Mouse (Mus musculus) hindbrain, embryonic 13.5 days (tissue): ENCODE measurements at regions not wholly inside any gene's neighbourhood (a gene's known extent, or its start where the extent isn't known, plus 50 kb on each side); places are given as distances from the start of the nearest gene placed in this dataset.
A peak's percentile ranks its signal among the peaks of the same experiment; 100 is the strongest.
"Not testable (repeated sequence)": the region's sequence is repeated elsewhere in the genome, so short reads cannot be mapped to it uniquely, and the experiment has no call there.

Experiments used
- ATAC-seq: fragments of 200-750 bp; cut with Nextera tagmentation; 2 replicates; pipeline ENCODE4 v1.8.0; 2017; ENCODE audit warnings: moderate TSS enrichment; ENCODE audit not compliant: low FRiP score
- H3K27ac ChIP-seq: fragments of 300-500 bp; sonication (generic); 2 replicates; pipeline ENCODE4 v1.5.1; 2015; ENCODE audit warnings: inconsistent platforms, mild to moderate bottlenecking, moderate library complexity
- H3K27me3 ChIP-seq: fragments of 300-500 bp; sonication (generic); 2 replicates; pipeline ENCODE4 v1.6.1; 2015; ENCODE audit warnings: mild to moderate bottlenecking, inconsistent platforms
- H3K36me3 ChIP-seq: fragments of 300-500 bp; sonication (generic); 2 replicates; pipeline ENCODE4 v1.6.1; 2015; ENCODE audit warnings: mild to moderate bottlenecking, inconsistent platforms
- H3K4me1 ChIP-seq: fragments of 300-500 bp; sonication (generic); replicated peaks from 2 replicates; pipeline ENCODE4 v1.6.1; 2015; ENCODE audit warnings: inconsistent platforms
- H3K4me2 ChIP-seq: fragments of 300-500 bp; sonication (generic); 2 replicates; pipeline ENCODE4 v1.6.1; 2015; ENCODE audit warnings: inconsistent platforms, mild to moderate bottlenecking, moderate library complexity
- H3K4me3 ChIP-seq: fragments of 300-500 bp; sonication (generic); 2 replicates; pipeline ENCODE4 v1.5.1; 2015; ENCODE audit warnings: mild to moderate bottlenecking, inconsistent platforms
- H3K9ac ChIP-seq: fragments of 300-500 bp; sonication (generic); 2 replicates; pipeline ENCODE4 v1.6.1; 2015; ENCODE audit warnings: mild to moderate bottlenecking, inconsistent platforms
- H3K9me3 ChIP-seq: fragments of 300-500 bp; sonication (generic); 2 replicates; pipeline ENCODE4 v1.6.1; 2016; ENCODE audit warnings: inconsistent platforms
- WGBS: fragments of 180-500 bp; shearing (Covaris S2); methylation state at CpG from one replicate; pipeline ENCODE4 v1.1.7; 2015; 5-methylcytosine and 5-hydroxymethylcytosine counted together

GRCm38 (mm10) chr9:83728428-83728827 lies 77.6 kb downstream of the Elovl4 start:
- Histone ChIP-seq H3K27ac (no peak overlapping the region), H3K27me3 (no peaks in the 10 kb centered on the region), H3K4me1 (peaks cover 9% of the 10 kb centered on the region), H3K9me3 (no peaks in the 10 kb centered on the region), H3K9ac (no peak overlapping the region), H3K4me3 (no peak overlapping the region), H3K4me2 (no peak overlapping the region), H3K36me3 (no peaks in the 10 kb centered on the region)
- 86% methylated on average over 8 of the region's 8 CpGs for WGBS
- no peak for ATAC-seq

GRCm38 (mm10) chr9:83727462-83728189 lies 78.5 kb downstream of the Elovl4 start:
- peak overlapping the region; percentile 34 for H3K4me3 ChIP-seq
- peaks cover 9% of the 10 kb centered on the region for H3K4me1 ChIP-seq
- peak overlapping the region; percentile 63; the same call in 1 of the 2 replicates for H3K9ac ChIP-seq
- 12% methylated on average over 14 of the region's 14 CpGs for whole genome bisulfite sequencing
- no peaks in the 10 kb centered on the region for H3K27me3 ChIP-seq
- H3K27ac ChIP-seq, result no peak overlapping the region
- H3K4me2 ChIP-seq, result peak overlapping the region; percentile 65
- H3K9me3 ChIP-seq, result no peaks in the 10 kb centered on the region
- peak; percentile 85 for ATAC-seq
- H3K36me3 ChIP-seq, result no peaks in the 10 kb centered on the region

DNA sequence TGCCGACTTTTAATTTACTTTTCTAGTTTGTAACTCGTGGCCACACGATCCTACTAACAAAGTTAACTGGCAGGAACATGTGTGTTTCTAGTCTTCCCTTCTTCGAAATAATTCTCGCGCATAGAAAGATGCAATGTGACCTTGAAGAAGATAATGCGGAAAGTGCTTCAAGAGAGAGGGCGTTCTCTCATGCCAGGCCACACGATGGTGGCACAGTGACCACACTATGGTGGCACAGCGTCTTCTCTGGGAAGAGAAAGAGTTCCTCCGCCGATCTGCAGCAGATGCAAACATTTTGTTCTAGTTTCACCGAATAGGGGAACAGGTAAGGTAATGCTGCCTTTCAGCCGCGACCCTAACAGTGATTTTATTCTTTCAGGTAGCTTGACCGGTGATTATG lies 79.1 kb downstream of the Elovl4 start:
- Histone ChIP-seq H3K27ac (no peak overlapping the region), H3K4me3 (peak overlapping the region; percentile 34), H3K36me3 (no peaks in the 10 kb centered on the region), H3K27me3 (no peaks in the 10 kb centered on the region), H3K4me1 (peaks cover 9% of the 10 kb centered on the region), H3K9me3 (no peaks in the 10 kb centered on the region), H3K4me2 (peak overlapping the region; percentile 65), H3K9ac (peak overlapping the region; percentile 63)
- 0 out of 2 replicates have a peak, but pooled peaks have one; percentile 11 for ATAC-seq
- WGBS, result 49% methylated on average over 16 of the region's 16 CpGs

GRCm38 (mm10) chr9:83726105-83726504 lies 80.0 kb downstream of the Elovl4 start:
- Histone ChIP-seq H3K4me1 (peaks cover 9% of the 10 kb centered on the region), H3K27ac (no peak overlapping the region), H3K4me2 (no peak overlapping the region), H3K9me3 (no peaks in the 10 kb centered on the region), H3K4me3 (no peak overlapping the region), H3K9ac (no peak overlapping the region), H3K27me3 (no peaks in the 10 kb centered on the region), H3K36me3 (no peaks in the 10 kb centered on the region)
- ATAC-seq, result no peak
- WGBS, result 46% methylated on average over 9 of the region's 9 CpGs

DNA sequence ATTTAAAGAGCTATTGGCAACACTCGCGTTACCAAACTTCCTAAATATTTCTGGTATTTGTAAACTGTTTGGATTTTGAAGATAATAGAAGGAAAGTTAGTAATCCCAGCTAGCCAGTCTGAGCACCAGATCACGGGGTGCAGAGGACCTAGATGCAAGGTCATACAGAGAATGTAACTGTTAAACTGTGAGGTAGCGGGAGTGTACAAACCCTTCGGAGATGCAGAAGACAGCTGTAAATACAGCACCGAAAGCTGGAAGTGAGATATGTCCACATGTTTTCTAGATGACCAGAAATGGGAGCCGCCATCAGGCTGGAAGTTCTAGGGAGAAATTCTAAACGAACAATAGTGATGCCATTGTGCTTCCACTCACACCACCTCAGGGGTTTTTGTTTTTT lies 80.5 kb downstream of the Elovl4 start:
- no peak overlapping the region for H3K4me3 ChIP-seq
- no peaks in the 10 kb centered on the region for H3K27me3 ChIP-seq
- no peak for ATAC-seq
- no peak overlapping the region for H3K4me2 ChIP-seq
- no peaks in the 10 kb centered on the region for H3K36me3 ChIP-seq
- H3K27ac ChIP-seq, result no peak overlapping the region
- WGBS, result 84% methylated on average over 8 of the region's 8 CpGs
- peaks cover 9% of the 10 kb centered on the region for H3K4me1 ChIP-seq
- H3K9me3 ChIP-seq, result no peaks in the 10 kb centered on the region
- no peak overlapping the region for H3K9ac ChIP-seq

DNA sequence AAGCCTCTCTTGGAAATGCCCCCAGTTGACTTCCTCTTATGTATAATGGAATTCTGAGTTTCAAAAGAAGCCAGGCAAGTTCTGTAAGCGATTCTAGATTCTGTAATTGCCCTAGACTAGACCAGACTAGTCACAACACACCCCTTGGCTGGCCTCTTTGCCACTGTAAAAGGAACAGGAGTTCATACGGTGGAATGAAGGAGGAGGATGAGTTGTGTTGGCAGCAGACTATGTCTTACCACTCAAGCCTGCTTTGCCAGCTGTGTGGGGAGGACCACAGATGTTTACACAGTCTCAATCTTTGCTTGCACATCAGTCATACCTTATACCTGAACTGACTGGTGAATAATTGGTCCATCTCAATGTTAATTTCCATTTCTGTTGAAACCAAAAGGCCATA lies 85.1 kb downstream of the Elovl4 start:
- 72% methylated on average over 2 of the region's 2 CpGs for WGBS
- no peaks in the 10 kb centered on the region for H3K9me3 ChIP-seq

GRCm38 (mm10) chr9:83719811-83720210 lies 86.3 kb downstream of the Elovl4 start:
- Histone ChIP-seq H3K36me3 (no peaks in the 10 kb centered on the region), H3K4me2 (no peak overlapping the region), H3K9me3 (no peaks in the 10 kb centered on the region), H3K4me3 (no peak overlapping the region), H3K27ac (no peak overlapping the region), H3K27me3 (no peaks in the 10 kb centered on the region), H3K4me1 (no peaks in the 10 kb centered on the region), H3K9ac (no peak overlapping the region)
- 76% methylated on average over 4 of the region's 4 CpGs for WGBS
- ATAC-seq, result no peak

More for the DNA sequence above, 85.1 kb downstream of the Elovl4 start:
- no peaks in the 10 kb centered on the region for H3K27me3 ChIP-seq
- H3K4me3 ChIP-seq, result no peak overlapping the region
- H3K27ac ChIP-seq, result no peak overlapping the region
- no peaks in the 10 kb centered on the region for H3K36me3 ChIP-seq
- no peak overlapping the region for H3K9ac ChIP-seq
- ATAC-seq, result no peak
- H3K4me2 ChIP-seq, result no peak overlapping the region
- H3K4me1 ChIP-seq, result no peaks in the 10 kb centered on the region

DNA sequence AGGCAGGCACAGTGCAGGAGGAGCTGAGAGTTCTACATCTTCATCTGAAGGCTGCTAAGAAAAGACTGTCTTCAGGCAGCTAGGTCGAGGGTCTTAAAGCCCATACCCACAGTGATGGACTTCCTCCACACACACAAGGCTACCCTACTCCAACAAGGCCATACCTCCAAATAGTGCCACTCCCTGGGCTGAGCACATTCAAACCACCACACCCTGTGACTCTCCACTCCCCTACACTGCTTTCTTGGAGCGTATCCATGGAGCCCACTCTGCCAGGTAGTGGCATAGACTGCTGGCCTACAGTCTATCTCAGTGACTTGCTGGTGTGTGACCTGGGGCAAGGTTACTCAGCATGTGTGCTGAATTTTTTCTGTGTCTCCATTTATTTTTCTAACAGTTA lies 88.0 kb downstream of the Elovl4 start:
- H3K27me3 ChIP-seq, H3K9ac ChIP-seq, H3K4me1 ChIP-seq, H3K36me3 ChIP-seq, H3K4me3 ChIP-seq, H3K27ac ChIP-seq, H3K4me2 ChIP-seq, H3K9me3 ChIP-seq, ATAC-seq: not testable (repeated sequence)
- 90% methylated on average over 2 of the region's 2 CpGs for WGBS

GRCm38 (mm10) chr9:83716101-83716763 lies 89.8 kb downstream of the Elovl4 start:
- Histone ChIP-seq H3K4me1 (no peaks in the 10 kb centered on the region), H3K4me2 (no peak overlapping the region), H3K4me3 (no peak overlapping the region), H3K9ac (no peak overlapping the region), H3K27me3 (no peaks in the 10 kb centered on the region), H3K27ac (no peak overlapping the region), H3K36me3 (no peaks in the 10 kb centered on the region), H3K9me3 (no peaks in the 10 kb centered on the region)
- WGBS, result 73% methylated on average over 5 of the region's 5 CpGs
- ATAC-seq, result no peak

- Histone ChIP-seq H3K4me1 (no peaks in the 10 kb centered on the region), H3K4me2 (no peak overlapping the region), H3K9ac (no peak overlapping the region), H3K9me3 (no peaks in the 10 kb centered on the region), H3K36me3 (no peaks in the 10 kb centered on the region), H3K4me3 (no peak overlapping the region), H3K27me3 (no peaks in the 10 kb centered on the region), H3K27ac (no peak overlapping the region)
- ATAC-seq, result no peak
- WGBS, result 76% methylated on average over 3 of the region's 3 CpGs
These were observed 98.7 kb downstream of the Elovl4 start for GRCm38 (mm10) chr9:83707361-83707760.

DNA sequence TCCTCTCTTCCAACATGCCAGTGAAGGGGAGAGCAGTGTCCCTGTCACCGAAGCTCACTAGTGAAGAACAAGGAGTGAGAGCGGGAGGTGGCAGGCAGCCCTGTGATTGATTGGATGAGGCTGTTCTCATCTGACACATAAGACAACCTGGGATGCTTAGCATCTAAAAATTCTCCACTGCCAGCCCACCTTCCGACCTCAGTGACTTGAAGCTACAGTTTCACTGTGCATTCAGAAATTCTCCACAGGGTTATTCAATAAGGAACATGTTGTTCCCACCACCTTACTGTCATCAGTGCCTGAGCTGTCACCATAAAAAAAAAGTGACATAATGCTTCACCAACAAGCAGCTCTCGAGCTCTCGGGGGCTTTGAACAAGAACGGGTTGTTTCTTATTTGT lies 100.0 kb downstream of the Elovl4 start:
- ATAC-seq, result no peak
- H3K9me3 ChIP-seq, result no peaks in the 10 kb centered on the region
- no peak overlapping the region for H3K9ac ChIP-seq
- 84% methylated on average over 6 of the region's 6 CpGs for WGBS
- H3K27ac ChIP-seq, result no peak overlapping the region
- H3K4me2 ChIP-seq, result no peak overlapping the region
- H3K4me3 ChIP-seq, result no peak overlapping the region
- H3K36me3 ChIP-seq, result no peaks in the 10 kb centered on the region
- 0 out of 2 replicates have a peak, but pooled peaks cover under 1% of the 10 kb centered on the region for H3K4me1 ChIP-seq
- no peaks in the 10 kb centered on the region for H3K27me3 ChIP-seq

DNA sequence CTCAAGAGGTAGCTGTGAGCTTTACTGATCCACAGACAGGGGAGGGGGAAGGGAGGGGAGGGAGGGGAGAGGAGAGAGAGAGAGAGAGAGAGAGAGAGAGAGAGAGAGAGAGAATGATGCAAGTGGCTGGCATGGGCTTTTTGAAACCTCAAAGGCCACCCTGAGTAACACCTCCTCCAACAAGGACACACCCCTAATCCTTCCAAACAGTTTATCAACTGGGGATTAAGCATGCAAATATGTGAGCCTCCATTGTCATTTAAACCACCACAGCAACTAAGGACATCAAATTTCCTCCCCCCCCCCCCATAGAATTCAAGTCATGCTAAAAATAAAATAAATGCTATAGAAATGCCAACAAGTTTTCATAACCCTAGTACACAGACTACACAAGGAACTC lies 101.9 kb downstream of the Elovl4 start:
- Histone ChIP-seq H3K27me3 (no peaks in the 10 kb centered on the region), H3K9me3 (no peaks in the 10 kb centered on the region), H3K4me2 (no peak overlapping the region), H3K4me1 (0 out of 2 replicates have a peak, but pooled peaks cover 6% of the 10 kb centered on the region), H3K4me3 (no peak overlapping the region), H3K9ac (no peak overlapping the region), H3K27ac (no peak overlapping the region), H3K36me3 (no peaks in the 10 kb centered on the region)
- ATAC-seq, result no peak

GRCm38 (mm10) chr9:83700916-83701315 lies 105.2 kb downstream of the Elovl4 start:
- ATAC-seq, result no peak
- Histone ChIP-seq H3K4me3 (no peak overlapping the region), H3K36me3 (no peaks in the 10 kb centered on the region), H3K4me2 (no peak overlapping the region), H3K4me1 (0 out of 2 replicates have a peak, but pooled peaks cover 6% of the 10 kb centered on the region), H3K9me3 (no peaks in the 10 kb centered on the region), H3K27ac (no peak overlapping the region), H3K27me3 (no peaks in the 10 kb centered on the region), H3K9ac (no peak overlapping the region)
- 76% methylated on average over 7 of the region's 7 CpGs for WGBS
